Mouse (Mus musculus) v-Abl transformed pro-B cells (cell line): Measurements from ENCODE around the gene Itsn1.

ENCODE experiments used
- in situ Hi-C, 2 experiments: fragments of 400-800 bp; cut with MboI; formaldehyde crosslinking; loops; one replicate each; pipeline ENCODE4 v1.15.1; 2025; ENCODE audit not compliant: unreplicated experiment in 2 of 2

Itsn1 gene

DNA sequence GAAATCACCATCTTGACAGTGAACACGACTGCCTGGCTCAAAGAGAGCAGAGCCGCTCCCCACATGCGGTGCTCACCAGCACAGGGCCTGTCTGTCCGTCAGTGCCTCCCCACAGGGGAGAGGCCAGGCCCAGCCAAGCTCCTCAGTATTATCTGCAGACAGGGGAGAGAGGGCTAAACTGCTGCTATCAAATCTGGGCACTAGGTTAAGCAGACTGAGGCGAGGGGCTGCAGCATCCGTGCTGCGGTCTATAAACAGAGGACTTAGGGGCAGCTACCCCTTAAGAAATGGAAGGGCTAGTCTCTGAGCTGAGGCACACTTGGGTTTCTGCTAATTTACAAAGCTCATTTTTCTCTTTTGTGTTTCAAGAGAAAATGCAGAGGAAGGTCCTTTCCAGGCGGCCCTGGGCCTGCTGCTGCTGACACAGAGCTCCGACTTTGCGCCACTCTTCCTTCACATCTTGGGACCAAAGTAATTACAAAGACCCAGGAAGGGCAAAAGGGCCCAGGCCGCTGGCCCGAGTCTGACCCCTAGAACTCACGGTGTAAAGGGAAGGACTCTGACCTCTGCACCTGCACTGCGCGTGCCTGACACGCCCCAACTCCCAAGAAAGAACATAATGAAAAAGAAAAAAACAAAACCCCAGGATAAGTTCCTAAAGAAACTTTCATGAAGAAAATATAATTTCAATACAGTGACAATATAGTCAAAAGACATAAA is 199.0 kb downstream of the Itsn1 start:
- in situ Hi-C loops = loop anchor here (25.0 kb wide), 2 partner anchors 1609 to 1634 kb away; no protein-coding TSS in a partner anchor

DNA sequence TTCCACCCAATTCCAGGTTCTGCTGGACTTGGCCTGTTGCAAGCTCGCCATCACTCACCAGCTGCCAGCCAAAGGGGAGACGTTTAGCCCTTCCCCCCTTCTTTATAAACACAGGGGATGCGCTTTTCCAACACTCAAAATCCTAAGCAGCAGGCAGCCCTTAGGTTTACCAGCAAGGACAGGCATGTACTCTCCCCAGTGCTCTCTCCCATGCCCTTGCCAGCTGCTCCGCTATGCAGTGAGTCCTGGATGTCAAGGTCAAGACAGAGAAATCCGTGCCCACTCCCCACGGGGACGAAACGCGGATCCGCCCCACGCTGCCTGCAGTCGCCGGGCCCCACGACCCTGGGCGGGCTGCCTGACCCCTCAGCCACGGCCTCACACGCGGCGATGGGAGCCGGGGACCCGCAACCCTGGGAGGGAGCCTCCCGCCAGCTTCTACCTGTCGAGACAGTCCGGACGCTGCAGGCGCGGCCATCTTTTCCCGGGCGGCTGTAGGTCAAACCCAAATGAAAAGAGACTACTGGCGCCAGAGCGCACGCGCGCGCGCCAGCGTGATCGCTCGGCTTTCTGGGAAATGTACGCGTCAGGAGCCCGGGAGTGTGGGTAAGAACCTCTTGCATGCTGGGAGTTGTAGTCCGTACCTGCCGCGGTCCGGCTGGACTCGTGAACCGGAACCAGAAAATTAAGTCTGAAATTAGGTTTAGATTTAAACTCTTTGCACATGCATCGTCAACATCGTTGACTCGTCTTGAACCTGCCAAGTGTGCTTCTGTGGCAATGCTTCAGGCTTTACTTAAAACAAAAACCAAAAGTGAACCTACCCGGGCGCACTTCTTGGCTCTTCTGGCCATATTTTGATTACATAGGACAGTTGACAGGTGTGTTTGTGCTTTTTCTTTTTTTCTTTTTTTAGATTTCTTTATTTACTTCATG is 202.3 kb downstream of the Itsn1 start:
- in situ Hi-C loops = loop anchor here (10.0 to 25.0 kb wide), 3 partner anchors 553 to 1631 kb away; partner anchors contain the start of gene Clic6 (in 1 of the 2)

- in situ Hi-C loops = loop anchor here (10.0 to 25.0 kb wide), 3 partner anchors 553 to 1630 kb away; partner anchors contain the start of gene Clic6 (in 1 of the 2)
Observed at GRCm38 (mm10) chr16:91932082-91932690, 203.1 kb downstream of the Itsn1 start.

- in situ Hi-C loops = loop anchor here (10.0 to 25.0 kb wide), 3 partner anchors 552 to 1629 kb away; partner anchors contain the start of gene Clic6 (in 1 of the 2)
Observed at GRCm38 (mm10) chr16:91932843-91933518, 203.9 kb downstream of the Itsn1 start.

DNA sequence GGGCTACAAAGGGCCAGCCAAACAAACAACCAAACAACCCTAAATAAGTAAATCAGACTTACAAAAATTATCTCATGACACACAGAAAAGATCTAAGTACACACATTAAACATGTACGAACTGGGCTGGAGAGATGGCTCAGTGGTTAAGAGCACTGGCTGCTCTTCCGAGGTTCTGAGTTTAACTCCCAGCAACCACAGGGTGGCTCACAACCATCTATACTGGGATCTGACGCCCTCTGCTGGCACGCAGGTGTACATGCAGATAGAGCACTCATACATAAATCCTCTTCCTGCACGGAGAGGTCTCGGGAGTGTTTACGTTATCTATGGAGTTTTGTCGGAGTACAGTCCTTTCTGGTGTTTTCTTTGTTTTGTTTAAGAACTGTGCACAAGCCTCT is 206.0 kb downstream of the Itsn1 start:
- in situ Hi-C loops = loop anchor here (5.0 to 25.0 kb wide), 6 partner anchors 352 to 1627 kb away; partner anchors contain the start of gene Clic6 (in 1 of the 2)

GRCm38 (mm10) chr16:91935726-91936125 is 206.6 kb downstream of the Itsn1 start:
- in situ Hi-C loops = loop anchor here (5.0 to 25.0 kb wide), 6 partner anchors 352 to 1627 kb away; partner anchors contain the start of gene Clic6 (in 1 of the 2)

DNA sequence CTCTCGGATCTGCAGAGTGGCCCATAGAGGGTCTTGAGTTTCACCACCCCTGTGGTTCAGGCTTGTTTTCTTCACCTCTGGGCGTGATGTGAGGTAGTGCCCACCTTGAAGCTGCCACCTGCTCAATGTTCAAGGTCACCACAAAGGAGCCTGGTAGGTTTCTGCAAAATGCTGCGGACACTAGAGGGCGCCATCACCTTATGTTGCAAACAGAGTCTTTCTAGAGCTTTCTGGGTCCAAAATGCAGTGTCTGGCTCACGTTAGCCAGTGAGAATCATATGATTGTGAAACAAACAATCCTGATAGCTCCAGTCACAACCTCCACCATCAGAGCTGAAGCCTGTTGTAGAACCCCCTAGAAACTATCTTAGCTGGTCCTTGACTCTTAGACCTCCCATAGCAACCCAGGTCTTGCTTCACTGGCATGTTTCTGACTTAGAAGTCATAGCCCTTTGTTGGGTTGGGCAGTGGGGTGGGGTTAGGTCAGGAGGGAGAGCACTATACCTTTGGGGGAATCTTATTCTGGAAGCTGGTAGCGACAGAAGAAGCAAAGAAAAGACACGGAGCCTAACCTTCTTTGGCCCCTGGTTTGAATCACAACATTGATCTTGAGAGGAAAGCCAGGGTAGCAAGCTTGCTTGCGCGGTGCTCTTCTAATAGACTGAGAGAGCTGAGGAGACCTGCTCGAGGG is 207.4 kb downstream of the Itsn1 start:
- in situ Hi-C loops = loop anchor here (5.0 to 25.0 kb wide), 6 partner anchors 351 to 1626 kb away; partner anchors contain the start of gene Clic6 (in 1 of the 2)

GRCm38 (mm10) chr16:91937281-91937680 is 208.2 kb downstream of the Itsn1 start:
- in situ Hi-C loops = loop anchor here (5.0 to 25.0 kb wide), 6 partner anchors 350 to 1625 kb away; partner anchors contain the start of gene Clic6 (in 1 of the 2)

- in situ Hi-C loops = loop anchor here (5.0 to 25.0 kb wide), 6 partner anchors 349 to 1624 kb away; partner anchors contain the start of gene Clic6 (in 1 of the 2)
Observed at GRCm38 (mm10) chr16:91938141-91938540, 209.1 kb downstream of the Itsn1 start.

- in situ Hi-C loops = loop anchor here (25.0 kb wide), 2 partner anchors 1597 to 1622 kb away; no protein-coding TSS in a partner anchor
Observed at GRCm38 (mm10) chr16:91940726-91941125, 211.6 kb downstream of the Itsn1 start.

GRCm38 (mm10) chr16:91942201-91942600 is 213.1 kb downstream of the Itsn1 start:
- in situ Hi-C loops = loop anchor here (25.0 kb wide), 2 partner anchors 1595 to 1620 kb away; no protein-coding TSS in a partner anchor

GRCm38 (mm10) chr16:91946261-91946660 is 217.2 kb downstream of the Itsn1 start:
- in situ Hi-C loops = loop anchor here (25.0 kb wide), 2 partner anchors 1591 to 1616 kb away; no protein-coding TSS in a partner anchor

DNA sequence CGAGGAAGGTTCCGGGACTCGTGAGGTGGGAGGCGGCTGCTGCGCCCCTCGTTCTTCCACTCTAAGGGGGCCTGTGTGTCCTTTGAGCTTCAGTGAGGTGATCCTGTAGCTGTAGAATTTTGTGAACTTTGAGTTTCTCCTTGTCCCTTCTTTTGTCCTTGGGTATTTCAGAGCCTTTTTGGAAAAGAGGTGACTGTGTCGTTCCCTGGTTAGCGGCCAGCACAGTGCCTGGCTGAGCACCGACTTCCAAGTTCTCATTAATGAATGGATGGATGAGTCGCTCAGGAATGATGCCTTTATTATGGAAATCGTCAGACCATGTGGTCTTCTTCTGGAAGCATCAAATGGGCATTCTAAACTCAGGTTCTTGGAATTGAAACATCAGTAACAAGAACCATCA is 218.0 kb downstream of the Itsn1 start:
- in situ Hi-C loops = loop anchor here (25.0 kb wide), 2 partner anchors 1590 to 1615 kb away; no protein-coding TSS in a partner anchor

GRCm38 (mm10) chr16:91953967-91954366 is 224.9 kb downstream of the Itsn1 start:
- in situ Hi-C loops = no loop called here

DNA sequence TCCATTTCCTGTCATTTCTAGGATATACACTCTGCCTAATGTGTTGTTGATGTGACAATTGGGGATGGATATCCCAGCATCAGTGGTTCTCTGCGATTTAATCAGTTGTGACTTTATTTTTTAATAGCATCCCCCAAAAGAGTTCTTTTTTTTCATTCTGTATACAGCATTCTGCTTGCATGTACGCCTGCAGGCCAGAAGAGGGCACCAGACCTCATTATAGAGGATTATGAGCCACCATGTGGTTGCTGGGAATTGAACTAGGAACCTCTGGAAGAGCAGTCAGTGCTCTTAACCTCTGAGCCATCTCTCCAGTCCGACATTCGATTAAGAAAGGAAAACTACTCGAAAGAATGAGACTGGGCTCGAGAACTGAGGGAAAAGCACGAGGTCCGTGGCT is 225.7 kb downstream of the Itsn1 start:
- in situ Hi-C loops = no loop called here

DNA sequence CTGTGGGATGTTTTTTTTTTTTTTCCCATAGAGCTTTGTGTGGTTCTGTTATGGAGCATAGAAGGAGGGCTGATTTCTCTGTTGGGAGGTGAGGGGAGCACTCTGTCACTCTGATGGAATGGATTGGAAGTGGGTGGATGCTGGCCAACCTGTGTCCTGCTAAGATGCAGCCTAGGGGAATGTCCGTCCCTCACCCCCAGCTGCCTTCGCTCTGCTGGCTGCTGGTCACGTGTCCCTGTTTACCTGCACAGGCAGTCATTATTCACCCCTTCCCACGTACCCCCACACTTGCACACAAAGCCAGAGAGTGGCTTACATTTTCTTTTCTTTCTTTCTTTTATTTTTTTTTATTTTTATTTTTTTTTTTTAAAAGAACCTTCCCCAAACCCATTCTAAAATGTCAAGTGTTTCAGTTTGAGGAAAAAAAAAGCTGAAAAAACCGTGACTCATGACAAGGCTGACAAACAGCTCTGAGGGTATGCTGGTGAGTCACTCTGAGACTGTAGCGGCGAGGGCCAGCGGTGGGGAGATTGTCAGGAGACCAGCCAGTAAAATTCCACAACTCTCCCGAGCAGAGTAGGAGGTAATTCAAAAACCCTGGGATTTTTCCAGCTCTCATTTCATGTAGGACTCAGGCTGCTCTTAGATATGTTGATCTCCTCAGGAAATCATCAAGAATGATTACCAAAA is 233.3 kb downstream of the Itsn1 start:
- in situ Hi-C loops = no loop called here

DNA sequence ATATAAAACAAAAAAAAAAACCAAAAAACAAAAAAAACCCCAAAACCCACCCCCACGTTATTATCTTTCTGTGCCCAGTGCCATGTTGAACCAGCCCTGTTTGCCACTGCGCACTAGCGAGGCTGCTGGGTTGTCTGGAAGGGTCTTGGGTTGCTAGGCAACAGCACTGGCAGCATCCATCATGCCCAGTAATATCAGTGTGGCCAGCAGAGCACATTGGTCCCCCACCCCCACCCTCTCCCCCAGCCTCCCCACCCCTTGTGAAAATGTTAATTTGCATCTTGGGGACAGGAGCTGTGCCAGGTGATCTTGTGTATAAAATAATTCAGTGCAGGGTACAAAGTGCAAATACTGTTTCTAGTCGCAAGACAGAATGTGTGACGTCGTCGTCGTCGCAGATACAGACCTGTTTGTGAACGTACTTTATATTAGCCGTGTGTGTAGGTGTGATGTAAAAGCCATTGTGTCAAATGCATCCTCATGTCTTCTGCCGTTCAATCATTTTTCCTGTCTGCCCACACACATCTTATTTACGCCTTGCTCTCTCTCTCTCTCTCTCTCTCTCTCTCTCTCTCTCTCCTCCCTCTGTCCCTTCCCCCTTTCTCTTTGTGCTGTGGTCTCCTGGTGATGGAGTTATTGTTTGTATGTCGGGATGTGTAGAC is 233.9 kb downstream of the Itsn1 start:
- in situ Hi-C loops = no loop called here

DNA sequence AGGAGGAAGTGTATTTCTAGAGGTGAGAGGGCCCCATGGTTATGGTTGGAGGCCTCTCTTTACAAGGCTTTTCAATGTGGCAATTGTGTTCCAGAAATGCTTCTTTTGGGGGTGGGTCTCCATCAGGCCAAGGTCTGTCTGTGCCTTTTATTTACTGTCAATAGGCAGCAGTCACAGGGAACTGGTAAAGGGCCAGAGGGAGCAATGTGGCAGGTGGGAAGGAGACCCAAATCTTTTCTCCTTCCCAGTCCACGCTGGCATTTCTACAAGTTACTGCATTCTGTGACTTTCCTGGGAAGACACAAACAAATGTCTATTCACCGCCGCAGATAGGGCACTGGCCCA is 234.4 kb downstream of the Itsn1 start:
- in situ Hi-C loops = no loop called here
